Mouse (Mus musculus) heart, postnatal 0 days (tissue): ENCODE results near the gene Senp2.

Experiments
- CTCF ChIP-seq: IDR thresholded peaks from 2 replicates; pipeline ENCODE4 v1.5.1; 2016; ENCODE audit warnings: antibody characterized with exemption, control low read depth, low read depth
- EP300 ChIP-seq: IDR thresholded peaks from 2 replicates; pipeline ENCODE4 v1.6.1; 2016; ENCODE audit warnings: antibody characterized with exemption, low read depth

- TF ChIP-seq CTCF (no peak), EP300 (no peak)
Measured at GRCm38 (mm10) chr16:21991774-21992173, 17.5 kb upstream of the Senp2 start.
